Mouse (Mus musculus): ENCODE results near the gene Krtap11-1.

The Krtap11-1 gene

GRCm38 (mm10) chr16:89571083-89571482 lies at the start of gene Krtap11-1:
TSS of gene Krtap11-1 (minus strand) at chr16:89571183.
- TF ChIP-seq GATA4 (IDR thresholded peaks at IDR 0.05; ENCODE audit: insufficient replicate concordance, low read length): no peak

GRCm38 (mm10) chr16:89618190-89618589 lies 47.2 kb upstream of the Krtap11-1 start:
- no peak for TF ChIP-seq GATA4 (IDR thresholded peaks at IDR 0.05; ENCODE audit: insufficient replicate concordance, low read length)

DNA sequence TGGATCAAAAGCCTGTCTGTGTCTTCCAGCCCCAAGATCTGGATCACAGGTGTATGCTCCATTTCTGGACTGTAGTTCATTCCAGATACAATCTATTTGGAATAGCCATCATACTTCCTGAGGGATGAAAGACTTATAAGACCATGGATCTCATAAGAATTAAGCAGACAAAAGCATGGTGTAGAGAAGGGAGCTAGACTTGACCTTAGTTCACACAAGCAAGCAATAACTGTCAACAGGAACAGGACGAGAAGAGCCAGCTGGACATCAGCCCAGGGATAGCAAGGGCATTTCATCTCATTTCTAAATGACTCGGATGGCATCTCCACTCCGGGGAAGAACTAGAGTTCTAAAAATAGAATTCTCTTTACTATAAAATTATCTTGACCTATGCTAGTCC lies 46.3 kb upstream of the Krtap11-1 start:
- TF ChIP-seq GATA4 (IDR thresholded peaks at IDR 0.05; ENCODE audit: insufficient replicate concordance, low read length): no peak

DNA sequence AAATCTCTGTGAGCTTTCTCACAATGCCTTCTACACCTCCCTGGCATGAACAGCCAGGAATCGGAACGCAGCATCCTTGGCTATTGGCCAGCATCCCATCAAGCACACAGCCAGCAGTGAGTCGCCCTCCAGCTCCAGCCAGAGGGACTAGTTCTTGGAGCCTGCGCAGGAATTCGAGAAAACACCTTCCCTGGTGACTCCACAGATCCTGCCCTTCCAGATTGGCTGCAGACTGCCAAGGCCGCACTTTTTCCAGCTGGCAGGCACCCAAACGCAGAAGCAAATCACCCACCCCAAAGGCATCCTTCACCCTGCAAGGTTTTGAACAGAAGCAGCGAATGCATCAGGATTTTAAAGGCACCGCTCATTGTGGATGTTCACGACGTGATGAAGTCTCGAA lies 42.7 kb upstream of the Krtap11-1 start:
- TF ChIP-seq GATA4 (IDR thresholded peaks at IDR 0.05; ENCODE audit: insufficient replicate concordance, low read length): no peak

DNA sequence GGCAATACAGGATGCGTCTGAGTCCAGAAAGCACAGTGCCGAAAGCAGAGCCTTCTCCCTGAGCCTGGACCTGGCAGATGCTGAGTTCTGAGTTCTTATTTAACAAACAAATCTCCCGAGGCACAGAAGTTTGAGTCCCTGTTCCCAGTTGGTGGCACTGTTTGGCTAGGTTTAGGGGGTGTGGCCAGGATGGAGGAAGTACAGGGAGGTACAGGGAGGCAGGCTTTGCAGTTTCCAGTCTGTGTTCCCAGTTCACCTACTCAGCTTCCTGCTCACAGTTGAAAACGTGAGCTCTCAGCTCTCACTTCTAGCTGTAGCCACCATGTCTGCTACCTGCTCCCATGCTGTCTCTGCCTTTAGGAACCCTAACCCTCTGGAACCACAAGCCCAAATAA lies 37.8 kb upstream of the Krtap11-1 start:
- no peak for TF ChIP-seq GATA4 (IDR thresholded peaks at IDR 0.05; ENCODE audit: insufficient replicate concordance, low read length)

DNA sequence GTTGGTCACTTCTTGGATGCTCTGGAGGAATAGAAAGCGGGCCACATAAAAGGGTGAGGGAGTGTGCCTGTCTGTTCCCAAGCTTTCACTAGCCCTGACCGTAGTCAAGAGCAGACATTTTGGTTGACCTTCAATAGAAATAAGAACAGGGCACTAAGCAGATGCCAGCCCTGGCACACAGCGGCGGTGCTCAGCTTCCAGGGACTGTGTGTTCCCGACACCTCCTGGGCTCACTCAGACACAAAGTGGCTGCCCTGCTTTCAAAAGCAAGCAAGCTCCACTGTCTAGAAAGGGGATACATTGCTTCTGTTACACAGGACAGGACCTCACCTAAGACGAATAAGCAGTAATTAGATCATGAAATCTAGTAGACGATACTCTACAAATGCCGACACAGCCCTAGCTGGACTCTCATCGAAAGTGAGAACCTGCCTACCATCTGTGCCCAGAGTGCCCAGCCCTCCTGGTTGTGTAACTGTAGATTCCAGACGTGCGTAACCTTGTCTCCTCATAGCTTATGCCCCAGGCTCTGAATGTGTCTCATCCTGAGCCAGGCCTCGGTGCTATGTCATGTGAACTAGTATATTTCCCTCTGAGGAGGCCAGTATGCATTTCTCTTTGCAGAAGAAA lies 37.3 kb upstream of the Krtap11-1 start:
- TF ChIP-seq GATA4 (IDR thresholded peaks at IDR 0.05; ENCODE audit: insufficient replicate concordance, low read length): no peak

DNA sequence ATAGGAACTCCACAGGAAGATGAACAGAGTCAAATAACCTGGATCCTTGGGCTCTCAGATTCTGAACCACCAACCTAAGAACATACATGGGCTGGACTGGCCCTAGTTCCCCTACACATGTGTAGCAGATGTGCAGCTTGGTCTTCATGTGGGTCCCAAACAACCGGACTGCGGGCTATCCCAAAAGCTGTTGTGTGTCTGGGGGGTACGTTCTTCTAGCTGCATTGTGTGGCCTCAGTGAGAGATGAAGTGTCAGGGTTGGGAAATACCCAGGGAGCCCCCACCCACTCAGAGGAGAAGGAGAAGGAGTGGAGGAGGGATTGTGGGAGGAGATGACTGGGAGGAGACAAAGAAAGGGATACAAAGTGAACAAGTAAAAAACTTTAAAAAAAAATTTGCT lies 36.0 kb upstream of the Krtap11-1 start:
- TF ChIP-seq GATA4 (IDR thresholded peaks at IDR 0.05; ENCODE audit: insufficient replicate concordance, low read length): no peak

GRCm38 (mm10) chr16:89587209-89587608 lies 16.2 kb upstream of the Krtap11-1 start:
- TF ChIP-seq GATA4 (IDR thresholded peaks at IDR 0.05; ENCODE audit: insufficient replicate concordance, low read length): no peak

DNA sequence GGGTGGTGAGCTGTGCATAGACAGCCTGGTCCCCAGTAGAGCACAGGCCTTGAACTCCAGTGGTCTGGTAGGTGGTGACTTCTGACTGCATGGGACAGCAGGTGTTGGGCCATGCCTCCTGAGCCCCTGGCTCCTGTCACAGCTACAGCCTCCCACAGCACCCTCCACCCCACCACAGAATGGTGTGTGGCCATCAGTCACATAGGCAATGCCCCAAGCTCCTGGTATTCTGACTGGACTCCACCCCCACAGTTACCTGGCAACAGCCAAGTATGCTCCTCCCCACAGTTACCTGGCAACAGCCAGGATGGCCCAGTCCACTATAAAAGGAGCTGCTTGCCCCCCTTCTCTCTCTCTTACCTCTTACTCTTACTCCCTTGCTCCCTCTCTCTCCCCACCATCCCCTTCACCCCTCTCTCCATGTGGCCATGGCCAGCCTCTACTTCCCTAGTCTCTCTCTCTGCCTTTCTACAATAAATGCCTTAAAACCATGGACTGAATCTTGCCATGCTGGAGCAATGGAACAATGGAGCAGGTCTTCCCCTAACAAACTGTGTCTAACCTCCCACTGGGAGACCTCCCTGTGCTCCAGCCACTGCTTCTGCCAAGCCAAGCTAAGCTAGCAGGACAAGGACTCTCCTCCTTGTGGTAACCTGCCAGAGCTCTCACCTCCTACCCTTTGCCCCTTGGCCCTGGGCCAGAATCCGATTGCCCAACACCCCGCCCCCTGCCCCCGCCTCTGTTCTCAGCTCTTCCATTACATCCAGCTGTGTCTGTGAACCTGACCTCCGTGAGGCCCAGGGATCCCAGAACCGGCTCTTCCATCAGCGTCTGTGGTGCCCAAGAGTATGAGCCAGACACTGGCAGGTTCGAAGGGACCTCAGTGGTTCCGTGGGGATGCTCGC lies 14.9 kb upstream of the Krtap11-1 start:
- TF ChIP-seq GATA4 (IDR thresholded peaks at IDR 0.05; ENCODE audit: insufficient replicate concordance, low read length): no peak

DNA sequence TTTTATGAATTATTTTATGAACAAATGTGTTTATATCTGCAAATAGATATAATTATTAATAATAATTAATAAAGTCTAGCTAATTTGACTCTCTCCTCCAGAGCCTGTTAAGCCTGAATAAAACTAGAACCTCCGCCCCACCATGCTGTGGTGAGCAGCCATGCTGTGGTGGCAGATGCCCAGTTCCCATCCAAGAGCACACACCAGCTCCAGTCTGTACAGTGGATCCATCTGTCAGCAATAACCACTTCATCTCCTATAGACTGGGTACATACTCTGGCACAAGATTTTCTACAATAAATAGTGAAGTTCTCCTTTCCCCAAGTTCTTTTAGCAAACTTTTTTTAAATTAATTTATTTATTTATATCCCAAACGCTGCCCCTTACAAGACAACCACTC lies 10.7 kb upstream of the Krtap11-1 start:
- TF ChIP-seq GATA4 (IDR thresholded peaks at IDR 0.05; ENCODE audit: insufficient replicate concordance, low read length): no peak

GRCm38 (mm10) chr16:89570516-89570915 lies 467 bp downstream of the Krtap11-1 start:
- TF ChIP-seq GATA4 (IDR thresholded peaks at IDR 0.05; ENCODE audit: insufficient replicate concordance, low read length): no peak

- TF ChIP-seq GATA4 (IDR thresholded peaks at IDR 0.05; ENCODE audit: insufficient replicate concordance, low read length): no peak
Measured at GRCm38 (mm10) chr16:89569136-89569535, 1.8 kb downstream of the Krtap11-1 start.

DNA sequence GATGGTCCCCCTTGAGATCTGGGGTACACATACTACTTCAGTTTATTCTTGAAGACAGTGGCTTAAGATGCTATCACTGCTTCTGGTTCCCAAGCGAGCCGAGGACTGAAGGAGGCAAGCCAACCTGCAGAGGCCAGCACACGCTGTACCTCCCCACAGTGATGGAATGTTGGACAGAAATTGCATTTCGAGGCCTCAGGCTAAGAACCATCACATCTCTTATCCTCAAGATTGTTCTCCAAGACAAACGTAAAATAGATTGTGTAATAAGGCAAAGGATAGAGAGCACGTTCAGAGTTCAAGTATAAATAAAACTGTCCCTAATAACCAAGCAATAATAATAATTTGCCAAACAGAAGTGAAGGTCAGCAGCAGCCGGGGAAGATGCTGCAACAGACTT lies 2.8 kb downstream of the Krtap11-1 start:
- TF ChIP-seq GATA4 (IDR thresholded peaks at IDR 0.05; ENCODE audit: insufficient replicate concordance, low read length): no peak

- TF ChIP-seq GATA4 (IDR thresholded peaks at IDR 0.05; ENCODE audit: insufficient replicate concordance, low read length): no peak
Measured at GRCm38 (mm10) chr16:89550298-89550697, 20.7 kb downstream of the Krtap11-1 start.

DNA sequence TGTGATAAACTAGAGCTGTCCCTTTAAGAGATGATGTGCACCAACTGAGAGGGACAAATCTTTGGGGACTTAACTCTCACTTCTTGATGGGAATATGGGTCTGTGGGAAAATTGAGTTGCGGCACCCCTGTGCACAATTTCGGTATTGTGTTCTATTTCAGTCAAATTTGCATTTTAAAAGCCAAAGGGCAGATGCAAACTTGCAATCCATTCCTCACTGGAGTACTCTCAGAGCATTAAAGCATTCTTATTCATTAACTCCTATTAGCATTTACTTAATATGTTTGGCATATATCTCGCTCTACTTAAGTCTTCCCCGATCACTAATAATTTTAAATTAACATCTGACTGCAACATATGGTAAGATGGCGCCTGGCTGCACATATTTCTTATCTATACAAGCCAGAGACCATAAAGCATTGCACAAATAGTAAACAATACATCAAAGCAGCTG lies 32.9 kb downstream of the Krtap11-1 start:
- no peak for TF ChIP-seq GATA4 (IDR thresholded peaks at IDR 0.05; ENCODE audit: insufficient replicate concordance, low read length)

DNA sequence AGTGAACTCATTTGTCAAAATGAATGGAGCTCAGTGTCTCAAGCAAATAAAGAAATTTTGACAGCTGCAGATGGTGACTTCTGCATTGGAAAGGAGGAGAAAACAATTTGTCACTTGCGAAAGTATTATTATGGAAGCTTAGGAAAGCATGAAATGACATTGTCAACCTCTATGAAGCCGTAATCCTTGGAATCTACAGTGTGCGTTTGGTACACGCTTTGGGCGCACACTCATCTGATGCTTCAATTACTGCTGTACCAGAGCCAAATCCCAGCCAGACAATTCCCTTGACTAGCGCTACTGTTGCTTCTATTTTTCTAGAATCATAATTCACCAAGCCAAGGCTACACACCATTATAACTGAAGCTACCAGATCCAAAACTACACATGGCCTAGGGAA lies 33.6 kb downstream of the Krtap11-1 start:
- no peak for TF ChIP-seq GATA4 (IDR thresholded peaks at IDR 0.05; ENCODE audit: insufficient replicate concordance, low read length)
